Mouse (Mus musculus) ES-E14 (cell line): Measurements from ENCODE around the gene Furin.

Experiments
- CHD2 ChIP-seq: IDR thresholded peaks from 2 replicates; pipeline ENCODE4 v1.6.1; 2014; ENCODE audit warnings: mild to moderate bottlenecking, low read depth, low read length, inconsistent platforms
- HCFC1 ChIP-seq: IDR thresholded peaks from 2 replicates; pipeline ENCODE4 v1.6.1; 2012; ENCODE audit warnings: low read length, inconsistent platforms, borderline replicate concordance; ENCODE audit not compliant: insufficient read depth
- MAFK ChIP-seq: IDR thresholded peaks from 2 replicates; pipeline ENCODE4 v1.6.1; 2014; ENCODE audit warnings: mild to moderate bottlenecking, low read depth, low read length, inconsistent platforms; ENCODE audit not compliant: insufficient read depth
- ZNF384 ChIP-seq: IDR thresholded peaks from 2 replicates; pipeline ENCODE4 v1.6.1; 2012; ENCODE audit warnings: low read depth, low read length, inconsistent platforms

- TF ChIP-seq HCFC1 (no peak), CHD2 (no peak), MAFK (no peak), ZNF384 (no peak)
These were observed 52.3 kb downstream of the Furin start for GRCm38 (mm10) chr7:80352920-80353319.
